Mouse (Mus musculus): Measurements from ENCODE around the gene Xcl1.

The Xcl1 gene

DNA sequence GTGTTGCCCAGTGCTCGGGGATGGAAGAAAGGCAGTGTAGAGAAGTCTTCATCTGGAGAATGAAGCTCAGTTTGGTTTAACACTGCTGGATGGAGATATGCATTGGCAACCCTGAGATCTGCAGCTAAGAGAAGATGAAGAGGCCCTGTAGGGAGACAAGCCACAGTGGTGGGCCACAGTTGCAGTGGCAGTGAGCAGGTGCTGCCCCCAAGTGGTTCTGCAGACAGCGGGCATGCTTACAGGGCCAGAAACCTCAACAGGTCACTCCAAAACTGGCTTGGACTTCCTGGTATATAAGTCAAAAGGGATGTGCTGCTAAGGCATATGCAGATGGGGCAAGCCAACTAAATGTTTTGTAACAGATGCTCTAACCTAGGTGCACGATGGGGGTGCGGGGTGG lies 30.3 kb downstream of the Xcl1 start:
- DNase-seq (ENCODE audit: low spot score): peak; percentile 60

- DNase-seq (ENCODE audit: low spot score): no peak
Observed at GRCm38 (mm10) chr1:164900696-164901095, 34.6 kb downstream of the Xcl1 start.

DNA sequence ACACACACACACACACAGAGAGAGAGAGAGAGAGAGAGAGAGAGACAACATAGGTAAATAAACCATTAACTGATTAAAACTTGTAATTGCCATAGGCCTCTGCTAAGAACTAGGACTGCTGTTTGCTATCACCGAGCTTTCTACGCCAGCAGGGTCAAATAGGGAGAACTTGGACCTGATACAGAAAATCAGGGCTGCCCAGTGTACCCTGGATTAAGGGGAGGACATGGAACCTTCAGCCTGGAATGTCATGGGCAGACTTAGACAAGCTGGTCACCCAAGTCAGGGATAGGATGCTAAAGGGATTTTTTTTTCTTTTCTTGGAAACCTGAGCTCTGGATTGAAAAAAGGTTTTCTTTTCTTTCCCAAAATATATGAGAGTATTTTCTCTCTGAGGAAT lies 35.1 kb downstream of the Xcl1 start:
- no peak for DNase-seq (ENCODE audit: low spot score)

DNA sequence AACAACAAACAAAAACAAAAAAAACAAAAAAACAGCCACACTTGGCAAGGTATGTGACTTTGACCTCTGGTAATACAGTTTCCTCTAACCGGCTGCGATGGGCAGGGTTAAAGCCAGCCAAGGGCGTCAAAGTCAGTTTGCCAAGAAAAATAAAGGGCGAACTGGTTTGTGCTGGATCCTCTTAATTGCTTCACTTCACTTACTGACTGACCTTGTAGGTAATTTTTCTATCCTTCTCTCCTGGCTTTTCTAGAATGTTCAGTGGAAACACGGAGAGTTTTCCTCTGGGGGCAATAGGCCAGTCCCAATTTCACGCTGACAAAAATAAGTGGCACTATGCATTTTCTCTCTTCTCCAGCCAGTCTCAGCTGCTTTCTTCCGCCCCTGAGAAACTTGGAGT lies 35.8 kb downstream of the Xcl1 start:
- DNase-seq (ENCODE audit: low spot score): peak; percentile 28

GRCm38 (mm10) chr1:164898846-164899351 lies 36.4 kb downstream of the Xcl1 start:
- peak; percentile 78 for DNase-seq (ENCODE audit: low spot score)

DNA sequence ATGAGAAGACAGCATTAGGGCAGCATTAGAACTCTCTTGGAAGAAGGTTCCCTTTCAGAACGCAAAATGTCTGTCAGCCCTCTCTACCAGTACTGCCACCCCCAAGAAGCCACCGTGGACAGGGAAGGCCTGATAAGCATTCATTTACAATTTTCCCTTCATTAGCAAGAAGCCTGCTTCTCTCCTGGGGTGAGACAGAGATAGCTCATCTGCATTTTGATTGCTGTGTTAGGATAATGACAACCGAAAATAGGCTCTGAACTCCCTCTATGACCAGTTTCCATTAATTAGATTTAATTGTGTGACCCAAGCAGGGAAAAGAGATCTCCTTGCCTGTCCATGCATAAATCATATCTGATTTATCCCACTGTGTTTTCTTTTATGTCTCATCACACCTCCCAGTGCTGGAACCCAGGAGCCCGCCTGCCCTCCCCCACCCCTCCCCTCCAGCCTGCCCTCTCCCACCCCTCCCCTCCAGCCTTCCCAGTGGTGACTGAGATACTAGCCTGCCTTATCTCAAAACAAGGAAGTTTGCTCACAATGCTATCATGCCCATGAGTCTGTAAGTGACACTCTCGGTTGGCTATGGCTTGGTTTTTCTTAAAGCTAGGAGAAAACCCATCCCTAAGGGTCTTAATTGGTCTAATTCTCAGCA lies 38.0 kb downstream of the Xcl1 start:
- no peak for DNase-seq (ENCODE audit: low spot score)

DNA sequence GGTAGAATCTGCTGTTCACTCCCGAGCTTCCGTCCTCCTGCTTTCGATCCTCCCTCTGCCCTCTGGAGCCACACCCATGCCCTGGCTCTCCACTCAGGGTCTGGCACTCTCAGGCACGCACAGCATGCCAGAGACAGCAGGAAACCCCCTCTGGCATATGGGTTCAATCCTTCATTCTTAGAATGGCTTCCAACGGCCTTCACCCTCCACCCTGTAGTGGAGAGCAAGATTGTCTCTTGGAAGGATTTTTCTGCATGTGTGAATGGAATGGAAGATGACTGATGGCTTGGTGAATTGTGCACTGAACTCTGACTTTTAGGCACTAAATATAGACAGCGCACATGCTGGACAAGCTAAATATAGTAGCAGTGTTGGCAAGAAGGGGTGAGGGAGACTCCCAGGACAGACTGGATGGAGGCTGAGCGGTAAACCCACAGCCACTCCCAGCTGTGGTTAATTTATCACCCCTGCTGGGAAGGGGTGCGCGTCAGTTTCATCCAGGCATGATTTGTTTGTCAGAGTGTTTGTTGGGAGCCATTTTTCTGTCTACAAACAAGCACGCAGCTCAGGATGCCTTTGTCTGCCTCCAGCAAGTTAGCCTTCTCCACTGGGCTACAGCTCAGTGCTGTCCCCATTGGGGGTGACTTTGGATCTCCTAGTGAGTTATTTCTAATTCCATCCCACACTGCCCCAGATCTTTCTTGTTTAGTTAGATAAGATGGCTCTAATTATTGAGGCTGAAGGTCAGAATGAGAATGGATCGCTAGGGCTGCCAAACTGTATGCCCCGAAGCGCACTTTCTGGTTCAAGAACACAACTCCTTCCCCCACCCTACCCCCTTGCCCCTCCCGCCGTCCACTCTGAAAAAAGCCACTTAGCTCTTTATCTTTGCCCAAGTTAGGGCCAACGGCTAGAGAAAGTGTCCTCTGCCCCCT lies 38.8 kb downstream of the Xcl1 start:
- DNase-seq (ENCODE audit: low spot score): peak; percentile 5

GRCm38 (mm10) chr1:164895806-164896205 lies 39.5 kb downstream of the Xcl1 start:
- no peak for DNase-seq (ENCODE audit: low spot score)

DNA sequence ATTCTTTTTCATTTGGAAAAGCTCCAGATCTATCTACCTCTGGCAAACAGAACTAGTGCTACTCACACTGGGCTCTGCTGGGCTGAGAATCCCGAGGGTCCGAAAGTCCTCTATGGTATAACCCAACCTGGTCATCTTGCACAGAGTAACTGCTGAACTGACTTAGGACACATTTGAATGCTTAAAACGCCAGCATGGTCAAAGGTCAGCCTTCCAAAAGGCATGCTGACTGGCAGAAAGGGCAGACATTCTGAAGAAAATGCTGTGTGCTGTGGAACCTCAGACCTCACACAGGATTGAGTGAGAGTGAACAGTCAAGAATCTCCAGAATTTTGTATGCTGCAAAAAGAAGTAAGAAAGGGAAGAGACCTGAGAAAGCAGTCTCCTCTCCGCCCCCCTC lies 45.0 kb downstream of the Xcl1 start:
- no peak for DNase-seq (ENCODE audit: low spot score)

- DNase-seq (ENCODE audit: low spot score): no peak
Observed at GRCm38 (mm10) chr1:164888563-164888962, 46.8 kb downstream of the Xcl1 start.

- no peak for DNase-seq (ENCODE audit: low spot score)
Observed at GRCm38 (mm10) chr1:164887775-164888174, 47.6 kb downstream of the Xcl1 start.

- no peak for DNase-seq (ENCODE audit: low spot score)
Observed at GRCm38 (mm10) chr1:164881891-164882290, 53.4 kb downstream of the Xcl1 start.

All from lung, postnatal 25 days (tissue).